8 mouse cellular contexts compared by ENCODE assay signal in the genomic region with DNA sequence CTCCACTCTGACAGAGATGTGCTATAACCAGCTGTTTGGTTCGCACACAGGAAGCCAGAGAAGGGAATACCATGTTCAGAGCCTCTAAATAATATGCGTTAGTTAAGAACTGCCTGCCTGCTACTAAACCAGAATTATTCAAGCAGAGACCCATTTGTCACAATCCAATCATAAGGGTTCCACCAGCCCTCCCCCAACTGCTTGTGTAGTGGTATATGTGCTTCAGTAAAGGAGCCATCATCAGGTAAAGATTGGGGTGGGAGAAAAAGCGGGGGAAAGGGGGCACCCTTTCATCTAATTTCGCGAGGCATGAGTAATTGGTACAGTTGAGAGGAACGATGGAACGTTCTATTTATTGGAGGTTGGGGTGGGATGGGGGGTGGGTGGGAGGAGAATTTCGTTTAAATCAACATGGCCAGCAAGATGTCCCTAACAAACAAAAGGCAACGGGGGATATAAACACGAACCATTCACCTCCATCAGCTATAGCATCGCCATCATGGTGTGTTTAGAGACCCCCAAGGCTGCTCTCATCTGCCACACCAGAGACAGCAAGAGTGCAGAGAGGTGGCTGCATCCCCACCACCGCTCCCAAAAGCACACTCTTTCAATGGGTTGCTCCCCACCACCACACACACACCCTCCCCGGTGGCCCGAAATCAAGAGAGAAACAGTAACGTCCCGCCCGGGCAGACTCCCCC. TPM values are rescaled to one million over a fixed set of nuclear protein-coding genes. Genes with fewer than 3 reads are reported as not detected.
DNase-seq lines count a peak whose midpoint lies in the region; ATAC-seq lines count a peak whose summit lies in the region.

No protein-coding gene starts in this region.

- 3% methylated on average over 12 of the region's 17 CpGs for WGBS in embryonic facial prominence, embryonic 14.5 days
- WGBS in limb, embryonic 12.5 days: 3% methylated on average over 17 of the region's 17 CpGs

- no peaks in the 10 kb centered on the region for H3K9me3 ChIP-seq in embryonic facial prominence, embryonic 14.5 days (ENCODE audit: control insufficient read depth, low read length)
- H3K9me3 ChIP-seq in limb, embryonic 12.5 days: no peaks in the 10 kb centered on the region

- H3K4me2 ChIP-seq in embryonic facial prominence, embryonic 14.5 days (ENCODE audit: low read depth, low read length): peak overlapping the region; percentile 83
- H3K4me2 ChIP-seq in limb, embryonic 12.5 days: peak overlapping the region; percentile 85

- H3K36me3 ChIP-seq in embryonic facial prominence, embryonic 14.5 days (ENCODE audit: control insufficient read depth, insufficient read depth, low read length): no peaks in the 10 kb centered on the region
- no peaks in the 10 kb centered on the region for H3K36me3 ChIP-seq in limb, embryonic 12.5 days
- H3K36me3 ChIP-seq in splenic B cell, adult 2 months (ENCODE audit: control insufficient read depth, insufficient read depth, low read length, poor library complexity, severe bottlenecking): no peaks in the 10 kb centered on the region

- no peaks in the 10 kb centered on the region for H3K27me3 ChIP-seq in embryonic facial prominence, embryonic 14.5 days (replicated peaks; ENCODE audit: control insufficient read depth, insufficient read depth, low read length)
- H3K27me3 ChIP-seq in limb, embryonic 12.5 days: no peaks in the 10 kb centered on the region
- H3K27me3 ChIP-seq in splenic B cell, adult 2 months (ENCODE audit: control insufficient read depth, insufficient read depth, low read length, poor library complexity, severe bottlenecking): no peaks in the 10 kb centered on the region

- intact Hi-C loops in left cerebral cortex, postnatal 25 days (cut with DNase I): loop anchor here (2.0 to 5.0 kb wide), 4 partner anchors 78 to 145 kb away; no protein-coding TSS in a partner anchor

- H3K9ac ChIP-seq in embryonic facial prominence, embryonic 14.5 days (ENCODE audit: low read depth, low read length): peak overlapping the region; percentile 91
- peak overlapping the region; percentile 91 for H3K9ac ChIP-seq in limb, embryonic 12.5 days (replicated peaks)

- peak; percentile 6; the same call in 1 of the 2 replicates for ATAC-seq in embryonic facial prominence, embryonic 14.5 days (ENCODE audit: low read depth)
- no peak for ATAC-seq in limb, embryonic 12.5 days (ENCODE audit: insufficient number of reproducible peaks, insufficient read depth, low FRiP score, low TSS enrichment, low read depth)

- peak overlapping the region; percentile 96 for H3K4me3 ChIP-seq in embryonic facial prominence, embryonic 14.5 days (ENCODE audit: low read depth, low read length)
- H3K4me3 ChIP-seq in limb, embryonic 12.5 days (replicated peaks): peak overlapping the region; percentile 92

- DNase-seq in left cerebral cortex, postnatal 25 days (ENCODE audit: low spot score in 2 of 2): peak; percentile 12 to 15
- no peak for DNase-seq in left cerebral cortex, adult 9 months (ENCODE audit: low spot score in 2 of 2)
- DNase-seq in Muller cell, postnatal 12 days (ENCODE audit: inconsistent ontology term): peak; percentile 19
- DNase-seq in embryonic facial prominence, embryonic 14.5 days (ENCODE audit: low spot score): no peak
- peak; percentile 36 for DNase-seq in splenic B cell, adult 2 months (ENCODE audit: low read depth, low spot score)
- DNase-seq in adrenal gland, postnatal 36 days: no peak
- DNase-seq in kidney, adult 9 months: no peak

- H3K4me1 ChIP-seq in embryonic facial prominence, embryonic 14.5 days (ENCODE audit: control insufficient read depth, insufficient read depth, low read length): 0 out of 2 replicates have a peak, but pooled peaks cover 11% of the 10 kb centered on the region
- peaks cover 14% of the 10 kb centered on the region for H3K4me1 ChIP-seq in limb, embryonic 12.5 days (replicated peaks)

- H3K27ac ChIP-seq in embryonic facial prominence, embryonic 14.5 days (replicated peaks; ENCODE audit: low read depth, low read length): peak overlapping the region; percentile 97
- H3K27ac ChIP-seq in limb, embryonic 12.5 days: peak overlapping the region; percentile 97

RNA-seq across cellular contexts. Expression of gene Pias1, which starts 8.1 kb away (rescaled TPM):
- total RNA-seq in left cerebral cortex, postnatal 25 days (2021): 10 to 100 TPM; 59.8 to 64.3 TPM
- 47.2 and 49.5 TPM in 2 replicates for polyA plus RNA-seq in embryonic facial prominence, embryonic 14.5 days (2014; fragmentation: Nextera tagmentation; extraction: Ambion mirVana)
- 50.2 and 55.0 TPM in 2 replicates for polyA plus RNA-seq in limb, embryonic 12.5 days (2016; fragmentation: Nextera tagmentation; extraction: Ambion mirVana)
- 10 to 100 TPM; 32.2 to 33.7 TPM for total RNA-seq in adrenal gland, postnatal 36 days (2021)

Comparison
In these comparisons a context has a peak if more than half of its experiments do, and no peak if none do; other contexts are left out.
1. DNase-seq: peak in left cerebral cortex, postnatal 25 days (2 of 2), Muller cell, postnatal 12 days (single experiment) and splenic B cell, adult 2 months (single experiment); none in left cerebral cortex, adult 9 months (0 of 2), embryonic facial prominence, embryonic 14.5 days (single experiment), adrenal gland, postnatal 36 days (0 of 2) and kidney, adult 9 months (single experiment).